In genomic region chr2:163202884-163203634, GRCm38 (mm10) we compare ENCODE assay signal across 8 mouse cellular contexts. TPM values are rescaled to one million over a fixed set of nuclear protein-coding genes. Genes with fewer than 3 reads are reported as not detected.
A peak's percentile ranks its signal among the peaks of the same experiment; 100 is the strongest.
DNase-seq lines count a peak whose midpoint lies in the region; ATAC-seq and TF ChIP-seq lines count a peak whose summit lies in the region.

Tox2 (plus strand) TSS chr2:163203125.

- WGBS in heart, embryonic 11.5 days (ENCODE audit: insufficient replicate concordance) = 2% methylated on average over 74 of the region's 79 CpGs
- WGBS in kidney, embryonic 15.5 days = under 1% methylated on average over 79 of the region's 79 CpGs
- WGBS in limb, embryonic 12.5 days = under 1% methylated on average over 54 of the region's 79 CpGs
- 1% methylated on average over 72 of the region's 79 CpGs for WGBS in midbrain, embryonic 11.5 days
- WGBS in stomach, postnatal 0 days = under 1% methylated on average over 63 of the region's 79 CpGs

- peak; percentile 92 for ATAC-seq in heart, embryonic 11.5 days (replicated peaks; ENCODE audit: insufficient number of reproducible peaks, low FRiP score, low TSS enrichment)
- ATAC-seq in kidney, embryonic 15.5 days (replicated peaks; ENCODE audit: low FRiP score) = peak; percentile 83
- peak; percentile 77 for ATAC-seq in limb, embryonic 12.5 days (ENCODE audit: insufficient number of reproducible peaks, insufficient read depth, low FRiP score, low TSS enrichment, low read depth)
- peak; percentile 85 for ATAC-seq in midbrain, embryonic 11.5 days (ENCODE audit: low FRiP score)
- peak; percentile 93 for ATAC-seq in stomach, postnatal 0 days (ENCODE audit: low FRiP score, low TSS enrichment)

- H3K4me1 ChIP-seq in heart, embryonic 11.5 days (ENCODE audit: control insufficient read depth, insufficient read depth, low read length) = peaks cover 10% of the 10 kb centered on the region
- peaks cover 34% of the 10 kb centered on the region for H3K4me1 ChIP-seq in kidney, embryonic 15.5 days
- peaks cover 12% of the 10 kb centered on the region for H3K4me1 ChIP-seq in limb, embryonic 12.5 days (replicated peaks)
- H3K4me1 ChIP-seq in midbrain, embryonic 11.5 days (ENCODE audit: control insufficient read depth, insufficient read depth, low read length) = peaks cover 23% of the 10 kb centered on the region
- peaks cover 7% of the 10 kb centered on the region; the same call in 1 of the 2 replicates for H3K4me1 ChIP-seq in stomach, postnatal 0 days (replicated peaks; ENCODE audit: control insufficient read depth, insufficient read depth)

- H3K9me3 ChIP-seq in heart, embryonic 11.5 days (replicated peaks; ENCODE audit: control insufficient read depth, low read length) = no peaks in the 10 kb centered on the region
- H3K9me3 ChIP-seq in kidney, embryonic 15.5 days (replicated peaks) = 0 out of 2 replicates have a peak, but pooled peaks cover 6% of the 10 kb centered on the region
- peaks cover 13% of the 10 kb centered on the region; the same call in 1 of the 2 replicates for H3K9me3 ChIP-seq in limb, embryonic 12.5 days
- no peaks in the 10 kb centered on the region; the same call in 1 of the 2 replicates for H3K9me3 ChIP-seq in midbrain, embryonic 11.5 days (ENCODE audit: control insufficient read depth, low read length)
- H3K9me3 ChIP-seq in stomach, postnatal 0 days (ENCODE audit: control insufficient read depth, low read length) = no peaks in the 10 kb centered on the region

- peaks cover 35% of the 10 kb centered on the region for H3K27me3 ChIP-seq in heart, embryonic 11.5 days (ENCODE audit: control insufficient read depth, insufficient read depth, low read length)
- H3K27me3 ChIP-seq in kidney, embryonic 15.5 days = peaks cover 82% of the 10 kb centered on the region
- peaks cover 70% of the 10 kb centered on the region for H3K27me3 ChIP-seq in limb, embryonic 12.5 days
- no peaks in the 10 kb centered on the region for H3K27me3 ChIP-seq in midbrain, embryonic 11.5 days (ENCODE audit: control insufficient read depth, insufficient read depth, low read length)
- H3K27me3 ChIP-seq in stomach, postnatal 0 days (ENCODE audit: control insufficient read depth, insufficient read depth, low read length) = peaks cover 10% of the 10 kb centered on the region; the same call in 1 of the 2 replicates

- peak within 1 kb of the TSS; percentile 68; the same call in 1 of the 2 replicates for H3K27ac ChIP-seq in heart, embryonic 11.5 days (ENCODE audit: low read depth, low read length)
- H3K27ac ChIP-seq in kidney, embryonic 15.5 days = no peak within 1 kb of the TSS
- no peak within 1 kb of the TSS for H3K27ac ChIP-seq in limb, embryonic 12.5 days
- peak within 1 kb of the TSS; percentile 64; the same call in 1 of the 2 replicates for H3K27ac ChIP-seq in midbrain, embryonic 11.5 days (ENCODE audit: low read depth, low read length)
- no peak within 1 kb of the TSS for H3K27ac ChIP-seq in stomach, postnatal 0 days (replicated peaks)

- peak within 1 kb of the TSS; percentile 30; the same call in 1 of the 2 replicates for H3K9ac ChIP-seq in heart, embryonic 11.5 days (ENCODE audit: low read depth, low read length)
- H3K9ac ChIP-seq in kidney, embryonic 15.5 days = no peak within 1 kb of the TSS
- peak within 1 kb of the TSS; percentile 57 for H3K9ac ChIP-seq in limb, embryonic 12.5 days (replicated peaks)
- H3K9ac ChIP-seq in midbrain, embryonic 11.5 days (ENCODE audit: low read length) = peak within 1 kb of the TSS; percentile 87
- peak within 1 kb of the TSS; percentile 31; the same call in 1 of the 2 replicates for H3K9ac ChIP-seq in stomach, postnatal 0 days (ENCODE audit: low read length)

- peak; percentile 49 for DNase-seq in gastrocnemius, postnatal 10 days
- DNase-seq in gastrocnemius, adult 8-10 months (ENCODE audit: low spot score in 2 of 2) = no peak
- peak; percentile 63 for DNase-seq in embryo, embryonic 11.5 days (ENCODE audit: low read depth, low spot score)
- peak; percentile 98 for DNase-seq in midbrain, embryonic 11.5 days (ENCODE audit: low spot score, missing footprints)
- DNase-seq in stomach, postnatal 0 days (ENCODE audit: low spot score) = peak; percentile 85

- TF ChIP-seq CTCF in stomach, postnatal 0 days (IDR thresholded peaks at IDR 0.05; ENCODE audit: low read depth) = 0 out of 2 replicates have a peak, but pooled peaks have one; percentile 24

- TF ChIP-seq EP300 in stomach, postnatal 0 days (optimal IDR thresholded peaks at IDR 0.05) = no peak

- peak within 1 kb of the TSS; percentile 53 for H3K4me3 ChIP-seq in heart, embryonic 11.5 days (ENCODE audit: low read depth, low read length)
- H3K4me3 ChIP-seq in kidney, embryonic 15.5 days (replicated peaks) = peak within 1 kb of the TSS; percentile 52
- H3K4me3 ChIP-seq in limb, embryonic 12.5 days (replicated peaks) = peak within 1 kb of the TSS; percentile 53
- peak within 1 kb of the TSS; percentile 63 for H3K4me3 ChIP-seq in midbrain, embryonic 11.5 days (ENCODE audit: low read depth, low read length)
- peak within 1 kb of the TSS; percentile 42 for H3K4me3 ChIP-seq in stomach, postnatal 0 days (ENCODE audit: low read depth, low read length)

- H3K36me3 ChIP-seq in heart, embryonic 11.5 days (ENCODE audit: control insufficient read depth, insufficient read depth, low read length) = no peaks in the 10 kb centered on the region
- H3K36me3 ChIP-seq in kidney, embryonic 15.5 days = no peaks in the 10 kb centered on the region
- H3K36me3 ChIP-seq in limb, embryonic 12.5 days = no peaks in the 10 kb centered on the region
- no peaks in the 10 kb centered on the region for H3K36me3 ChIP-seq in midbrain, embryonic 11.5 days (ENCODE audit: control insufficient read depth, insufficient read depth, low read length)
- H3K36me3 ChIP-seq in stomach, postnatal 0 days (ENCODE audit: control insufficient read depth, insufficient read depth, low read length) = no peaks in the 10 kb centered on the region

- H3K4me2 ChIP-seq in heart, embryonic 11.5 days = peak within 1 kb of the TSS; percentile 78
- peak within 1 kb of the TSS; percentile 89 for H3K4me2 ChIP-seq in kidney, embryonic 15.5 days
- H3K4me2 ChIP-seq in limb, embryonic 12.5 days = peak within 1 kb of the TSS; percentile 88
- H3K4me2 ChIP-seq in midbrain, embryonic 11.5 days = peak within 1 kb of the TSS; percentile 90
- peak within 1 kb of the TSS; percentile 84 for H3K4me2 ChIP-seq in stomach, postnatal 0 days (replicated peaks; ENCODE audit: low read depth)

RNA-seq across cellular contexts. Expression of gene Tox2, which starts in this region (rescaled TPM):
- 1 to 10 TPM in 1 of 2 experiments, under 1 TPM in 1; 0.42 to 1.6 TPM for total RNA-seq in gastrocnemius, postnatal 10 days (2021)
- total RNA-seq in gastrocnemius, adult 8-10 months (2022) = under 1 TPM in 3 of 4 experiments, not detected in 1; 0.31 to 0.68 (median 0.62) TPM
- 1.8 and 1.9 TPM in 2 replicates for polyA plus RNA-seq in heart, embryonic 11.5 days (2014; fragmentation: Nextera tagmentation; extraction: Ambion mirVana)
- 1.7 and 2.7 TPM in 2 replicates for polyA plus RNA-seq in kidney, embryonic 15.5 days (2015; fragmentation: Nextera tagmentation; extraction: Ambion mirVana)
- 0.92 and 1.7 TPM in 2 replicates for polyA plus RNA-seq in limb, embryonic 12.5 days (2016; fragmentation: Nextera tagmentation; extraction: Ambion mirVana)
- polyA plus RNA-seq in midbrain, embryonic 11.5 days (2014; fragmentation: Nextera tagmentation; extraction: Ambion mirVana) = 37.3 and 38.2 TPM in 2 replicates
- polyA plus RNA-seq in stomach, postnatal 0 days (2015; fragmentation: Nextera tagmentation; extraction: Ambion mirVana) = 0.98 and 1.5 TPM in 2 replicates

Comparison
In these comparisons a context has a peak if more than half of its experiments do, and no peak if none do; other contexts are left out.
1. RNA of gene Tox2 (polyA plus RNA-seq): 37.3 to 38.2 TPM in midbrain, embryonic 11.5 days; 1.7 to 2.7 TPM in kidney, embryonic 15.5 days, 1.8 to 1.9 TPM in heart, embryonic 11.5 days, 0.98 to 1.5 TPM in stomach, postnatal 0 days and 0.92 to 1.7 TPM in limb, embryonic 12.5 days; every median in the first group is over 10 times any median in the second.
2. DNase-seq: peak in gastrocnemius, postnatal 10 days (single experiment), embryo, embryonic 11.5 days (single experiment), midbrain, embryonic 11.5 days (single experiment) and stomach, postnatal 0 days (single experiment); none in gastrocnemius, adult 8-10 months (0 of 2).
3. H3K27ac ChIP-seq: peak in heart, embryonic 11.5 days (single experiment) and midbrain, embryonic 11.5 days (single experiment); none in kidney, embryonic 15.5 days (single experiment), limb, embryonic 12.5 days (single experiment) and stomach, postnatal 0 days (single experiment).
4. Peak in every context shown above with its lines, with median percentiles within 50 percentile points of each other: ATAC-seq, H3K4me2 ChIP-seq and H3K4me3 ChIP-seq.